Mouse (Mus musculus) CH12.LX (cell line): ENCODE results near the gene Rac3. TPM values are rescaled to one million over a fixed set of nuclear protein-coding genes. Genes with fewer than 3 reads are reported as not detected.
A peak's percentile ranks its signal among the peaks of the same experiment; 100 is the strongest.

Experiments
- DNase-seq: peaks from one replicate; pipeline ENCODE4 v3.0.0-alpha.2; 2013; ENCODE audit errors: extremely low read depth
- H3K27ac ChIP-seq: 2 replicates; pipeline ENCODE4 v1.5.1; 2012; ENCODE audit warnings: low read depth, mild to moderate bottlenecking, control low read depth, moderate library complexity; ENCODE audit not compliant: insufficient read depth
- H3K27me3 ChIP-seq: replicated peaks from 2 replicates; pipeline ENCODE3; 2012; ENCODE audit warnings: inconsistent platforms
- H3K36me3 ChIP-seq, 2 experiments: replicated peaks in 1 of 2; 2 replicates each; pipeline versions ENCODE3 to v1.6.1; 2012; ENCODE audit warnings: inconsistent platforms in 1 of 2, low read length in 1 of 2, mild to moderate bottlenecking in 1 of 2, mixed read lengths in 1 of 2, moderate library complexity in 1 of 2; ENCODE audit not compliant: control insufficient read depth in 1 of 2, insufficient read depth in 1 of 2
- H3K4me1 ChIP-seq, 2 experiments: 2 replicates each; pipeline ENCODE4 v1.6.1; 2012; ENCODE audit warnings: inconsistent platforms in 1 of 2, moderate library complexity in 1 of 2; ENCODE audit not compliant: insufficient read depth in 2 of 2, control insufficient read depth in 1 of 2
- H3K4me2 ChIP-seq: 2 replicates; pipeline ENCODE4 v1.6.1; 2012; ENCODE audit warnings: low read depth, mild to moderate bottlenecking, control low read depth; ENCODE audit not compliant: poor library complexity, insufficient read depth, severe bottlenecking
- H3K4me3 ChIP-seq, 3 experiments: fragments of 150-350 bp in 1 of 3; sonication (generic) in 1 of 3; replicated peaks in 1 of 3; 2 replicates each; pipeline versions ENCODE3 to v1.5.1; 2011 to 2012; ENCODE audit warnings: low read depth in 2 of 3, low read length in 2 of 3, mild to moderate bottlenecking in 2 of 3, moderate library complexity in 2 of 3, control low read depth in 1 of 3, improper control_type of control experiment in 1 of 3, inconsistent platforms in 1 of 3, mixed read lengths in 1 of 3; ENCODE audit not compliant: poor library complexity in 1 of 3
- H3K79me2 ChIP-seq: replicated peaks from 2 replicates; pipeline ENCODE4 v1.6.1; 2012; ENCODE audit warnings: mild to moderate bottlenecking, moderate library complexity; ENCODE audit not compliant: control insufficient read depth, poor library complexity, insufficient read depth, severe bottlenecking; ENCODE audit errors: extremely low read depth
- H3K9ac ChIP-seq: 2 replicates; pipeline ENCODE4 v1.6.1; 2012; ENCODE audit warnings: low read depth, mild to moderate bottlenecking, control low read depth, moderate library complexity; ENCODE audit not compliant: insufficient read depth
- H3K9me3 ChIP-seq: replicated peaks from 2 replicates; pipeline ENCODE3; 2012; ENCODE audit warnings: low read length, inconsistent platforms, mixed read lengths
- BHLHE40 ChIP-seq: IDR thresholded peaks from 2 replicates; pipeline ENCODE4 v1.6.1; 2011; ENCODE audit warnings: mild to moderate bottlenecking, low read depth, low read length, improper control_type of control experiment
- CTCF ChIP-seq, 2 experiments: IDR thresholded peaks in 1 of 2; conservative IDR thresholded peaks in 1 of 2; 2 replicates each; pipeline ENCODE4 v1.5.1; 2011 to 2012; ENCODE audit warnings: low read depth in 2 of 2, low read length in 2 of 2, improper control_type of control experiment in 1 of 2, inconsistent platforms in 1 of 2, mild to moderate bottlenecking in 1 of 2, moderate library complexity in 1 of 2
- EP300 ChIP-seq: IDR thresholded peaks from 2 replicates; pipeline ENCODE4 v1.6.1; 2011; ENCODE audit warnings: low read length, improper control_type of control experiment
- HCFC1 ChIP-seq: IDR thresholded peaks from 2 replicates; pipeline ENCODE4 v1.6.1; 2012; ENCODE audit warnings: low read depth, mild to moderate bottlenecking, inconsistent platforms, low read length, improper control_type of control experiment
- IRF4 ChIP-seq: IDR thresholded peaks from 2 replicates; pipeline ENCODE4 v1.6.1; 2014; ENCODE audit warnings: low read depth, mild to moderate bottlenecking, inconsistent platforms, low read length, improper control_type of control experiment
- MAFK ChIP-seq: IDR thresholded peaks from 2 replicates; pipeline ENCODE4 v1.6.1; 2011; ENCODE audit warnings: low read length, improper control_type of control experiment; ENCODE audit not compliant: insufficient replicate concordance
- MAX ChIP-seq: IDR thresholded peaks from 2 replicates; pipeline ENCODE4 v1.6.1; 2011; ENCODE audit warnings: low read length, improper control_type of control experiment
- MAZ ChIP-seq: IDR thresholded peaks from 2 replicates; pipeline ENCODE4 v1.6.1; 2012; ENCODE audit warnings: low read depth, mild to moderate bottlenecking, inconsistent platforms, low read length, improper control_type of control experiment, moderate library complexity
- MXI1 ChIP-seq: IDR thresholded peaks from 2 replicates; pipeline ENCODE4 v1.6.1; 2011; ENCODE audit warnings: mild to moderate bottlenecking, low read depth, low read length, improper control_type of control experiment
- MYC ChIP-seq: IDR thresholded peaks from 2 replicates; pipeline ENCODE4 v1.6.1; 2011; ENCODE audit warnings: low read depth, mild to moderate bottlenecking, improper control_type of control experiment, low read length
- NRF1 ChIP-seq: IDR thresholded peaks from 2 replicates; pipeline ENCODE4 v1.6.1; 2014; ENCODE audit warnings: low read depth, mild to moderate bottlenecking, inconsistent platforms, low read length, improper control_type of control experiment, moderate library complexity
- PAX5 ChIP-seq: IDR thresholded peaks from 2 replicates; pipeline ENCODE4 v1.6.1; 2012; ENCODE audit warnings: low read length, inconsistent platforms, mixed read lengths
- POLR2A ChIP-seq: IDR thresholded peaks from 2 replicates; pipeline ENCODE4 v1.6.1; 2011; ENCODE audit warnings: low read depth, mild to moderate bottlenecking, improper control_type of control experiment, low read length
- POLR2AphosphoS2 ChIP-seq: IDR thresholded peaks from 2 replicates; pipeline ENCODE4 v1.6.1; 2011; ENCODE audit warnings: low read depth, low read length, improper control_type of control experiment
- RAD21 ChIP-seq: IDR thresholded peaks from 2 replicates; pipeline ENCODE4 v1.6.1; 2011; ENCODE audit warnings: low read depth, mild to moderate bottlenecking, low read length, improper control_type of control experiment, moderate library complexity
- RCOR1 ChIP-seq: conservative IDR thresholded peaks from 2 replicates; pipeline ENCODE4 v1.6.1; 2012; ENCODE audit warnings: low read depth, mild to moderate bottlenecking, inconsistent platforms, low read length, improper control_type of control experiment
- SIN3A ChIP-seq: IDR thresholded peaks from 2 replicates; pipeline ENCODE4 v1.6.1; 2012; ENCODE audit warnings: low read length, improper control_type of control experiment, inconsistent platforms
- SMC3 ChIP-seq: IDR thresholded peaks from 2 replicates; pipeline ENCODE4 v1.6.1; 2011; ENCODE audit warnings: low read depth, low read length, improper control_type of control experiment
- UBTF ChIP-seq: IDR thresholded peaks from 2 replicates; pipeline ENCODE4 v1.6.1; 2012; ENCODE audit warnings: low read depth, mild to moderate bottlenecking, inconsistent platforms, low read length, improper control_type of control experiment, moderate library complexity
- dilution Hi-C: fragments of 300-500 bp; cut with MboI; formaldehyde crosslinking; loops from 2 replicates; pipeline ENCODE4 v1.14.3; 2020; ENCODE audit warnings: low sequenced_read_pairs; ENCODE audit not compliant: extremely low pct_unique_long_range_greater_than_20kb, extremely low pct_ligation_motif_present
- in situ Hi-C: fragments of 300-500 bp; cut with MboI; formaldehyde crosslinking; loops from 3 replicates; pipeline ENCODE4 v1.14.3; 2019; ENCODE audit warnings: low sequenced_read_pairs, low pct_ligation_motif_present, low pct_unique_long_range_greater_than_20kb, mixed read lengths
- polyA plus RNA-seq: library from polyadenylated mRNA; unstranded; fragments of >175 nt; gene quantifications from 2 replicates; pipeline ENCODE4 v1.2.1, GENCODE M21; 2012; ENCODE audit warnings: low read depth; ENCODE audit not compliant: insufficient read length
- total RNA-seq, 2 experiments: library from RNA; depleted of rRNA; stranded (reverse); fragments of 300-350 nt in 1 of 2; fragments of >200 nt in 1 of 2; gene quantifications; 2 replicates each; pipeline ENCODE4 v1.2.3; 2012 to 2014

Rac3 gene
- total and polyA plus RNA-seq, 3 experiments: 3.4 to 8.9 (median 5.5) TPM

DNA sequence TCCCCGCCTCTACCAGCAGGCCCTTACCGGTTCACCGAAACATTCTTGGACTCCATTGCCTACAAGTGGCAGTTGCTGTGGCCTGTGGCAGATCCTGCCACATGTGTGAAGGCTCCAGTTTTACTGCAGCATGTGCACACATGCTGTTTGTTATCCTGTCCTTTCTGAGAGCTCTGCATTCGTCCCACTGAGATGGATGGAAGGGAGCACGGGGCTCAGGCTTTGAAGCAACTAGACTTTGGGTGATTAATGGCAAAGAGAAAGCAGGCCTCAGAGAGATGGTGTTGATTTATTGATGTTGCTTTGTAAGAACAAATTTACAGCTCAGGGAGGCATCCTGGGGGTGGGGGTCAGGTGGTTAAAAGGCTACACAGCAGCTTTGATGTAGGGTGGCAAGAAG is 10.6 kb upstream of the Rac3 start:
- no peaks in the 10 kb centered on the region for H3K9me3 ChIP-seq
- H3K4me2 ChIP-seq: no peak overlapping the region
- no peak for DNase-seq
- no peak overlapping the region for H3K4me3 ChIP-seq
- H3K9ac ChIP-seq: no peak overlapping the region
- no peak for TF ChIP-seq UBTF
- TF ChIP-seq BHLHE40: no peak
- peaks cover 36 to 73% of the 10 kb centered on the region in 2 experiments for H3K36me3 ChIP-seq
- H3K27ac ChIP-seq: no peak overlapping the region
- H3K79me2 ChIP-seq: no peaks in the 10 kb centered on the region
- H3K27me3 ChIP-seq: no peaks in the 10 kb centered on the region
- in situ Hi-C loops: no loop called here
- dilution Hi-C loops: no loop called here
- peaks cover 26 to 48% of the 10 kb centered on the region in 2 experiments for H3K4me1 ChIP-seq

DNA sequence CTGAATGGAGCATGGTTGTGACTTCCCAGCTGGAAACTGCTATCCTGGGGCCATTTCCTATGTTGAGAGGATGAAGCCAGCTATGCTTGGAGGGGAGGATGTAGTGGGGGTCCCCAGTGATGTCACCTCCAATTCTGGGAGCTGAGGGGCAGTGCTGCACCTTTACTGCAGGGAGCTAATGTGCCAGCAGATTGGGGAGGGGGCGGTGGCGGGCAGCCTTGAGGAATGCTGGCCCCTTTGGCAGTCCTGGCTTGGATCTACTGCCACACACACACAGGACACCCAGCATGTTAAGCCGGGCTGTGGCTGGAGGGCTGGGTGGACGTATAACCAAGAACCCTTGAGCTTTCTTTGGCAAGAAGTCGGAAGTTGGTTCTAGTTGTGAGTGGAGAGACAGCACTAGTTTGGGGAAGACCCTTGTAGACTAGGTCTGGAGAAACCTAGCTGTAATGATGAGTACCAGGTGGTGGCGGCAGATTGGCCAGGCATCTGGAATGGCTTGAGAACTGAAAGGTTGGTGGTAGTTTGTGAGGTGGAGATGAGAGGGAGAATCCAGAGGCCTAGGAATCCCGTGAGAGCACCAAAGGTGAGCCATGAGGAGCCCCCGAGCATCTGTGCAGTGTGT is 9.2 kb upstream of the Rac3 start:
- dilution Hi-C loops: no loop called here
- Histone ChIP-seq H3K27me3 (no peaks in the 10 kb centered on the region), H3K4me3 (no peak overlapping the region), H3K9ac (no peak overlapping the region), H3K9me3 (no peaks in the 10 kb centered on the region)
- TF ChIP-seq BHLHE40 (no peak), MAZ (no peak), UBTF (no peak), PAX5 (no peak), SIN3A (no peak), RAD21 (no peak), POLR2AphosphoS2 (0 out of 2 replicates have a peak, but pooled peaks have one; percentile 39), HCFC1 (no peak)
- TF ChIP-seq, all 38 proteins: peak for 1
- H3K36me3 ChIP-seq: peaks cover 41 to 75% of the 10 kb centered on the region in 2 experiments
- no peak for DNase-seq
- no peak overlapping the region for H3K4me2 ChIP-seq
- no peak overlapping the region for H3K27ac ChIP-seq
- H3K79me2 ChIP-seq: no peaks in the 10 kb centered on the region
- in situ Hi-C loops: no loop called here
- peaks cover 19 to 38% of the 10 kb centered on the region in 2 experiments for H3K4me1 ChIP-seq

DNA sequence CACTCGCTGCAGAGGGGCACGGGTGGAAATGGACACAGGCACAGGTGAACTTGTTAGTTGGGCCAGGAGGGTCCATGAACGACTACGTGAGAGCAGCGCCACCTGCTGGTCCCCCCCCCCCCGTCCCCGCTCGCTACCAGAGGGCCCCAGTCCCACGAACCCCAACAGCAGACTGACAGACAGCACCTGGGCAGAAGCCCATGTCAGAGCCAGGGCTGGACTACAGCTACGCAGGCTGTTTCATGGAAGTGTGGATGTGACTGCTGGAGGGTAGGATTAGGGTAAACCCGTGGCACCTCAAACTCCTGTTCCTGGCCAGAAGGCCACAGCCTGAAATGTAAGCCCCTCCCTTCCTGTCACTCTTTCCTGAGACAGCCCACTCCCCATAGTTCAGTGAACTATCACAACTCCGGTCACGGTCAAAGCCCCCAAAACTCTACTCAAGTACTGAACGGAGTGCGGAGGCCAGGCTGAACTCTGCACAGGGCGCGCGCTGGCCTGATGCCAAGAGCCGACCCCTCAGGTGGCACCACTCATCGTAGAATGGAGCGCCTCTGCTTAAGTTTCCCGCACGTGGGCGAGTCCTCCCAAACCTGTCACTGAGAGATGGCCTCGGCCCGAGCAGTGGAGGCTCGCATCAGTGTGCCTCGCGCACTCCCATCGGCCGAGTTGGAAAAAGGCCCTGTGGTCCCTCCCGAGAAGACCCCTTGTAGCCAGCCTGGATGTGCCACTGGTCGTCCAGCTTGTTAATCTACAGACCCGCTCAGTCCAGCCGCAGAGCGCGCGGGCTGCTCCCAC is 8.3 kb upstream of the Rac3 start:
- Histone ChIP-seq H3K79me2 (no peaks in the 10 kb centered on the region), H3K9ac (peak overlapping the region; percentile 71), H3K9me3 (no peaks in the 10 kb centered on the region), H3K4me1 (peaks cover 16 to 33% of the 10 kb centered on the region in 2 experiments), H3K36me3 (peaks cover 50 to 80% of the 10 kb centered on the region in 2 experiments), H3K4me2 (peak overlapping the region; percentile 88), H3K27me3 (no peaks in the 10 kb centered on the region), H3K27ac (peak overlapping the region; percentile 14; the same call in 1 of the 2 replicates), H3K4me3 (peak overlapping the region; percentile 70 to 95 (median 82))
- in situ Hi-C loops (no loop called here), dilution Hi-C loops (no loop called here)
- TF ChIP-seq IRF4: peak; percentile 12; the same call in 1 of the 2 replicates
- 0 out of 2 replicates have a peak, but pooled peaks have one; percentile 17 for TF ChIP-seq MYC
- TF ChIP-seq SMC3: peak; percentile 80
- TF ChIP-seq MAZ: peak; percentile 91
- peak in 1 of 2 experiments; percentile 88; a peak in 2 of 4 replicates for TF ChIP-seq CTCF (conservative IDR thresholded peaks at IDR 0.05 in 1 of 2, IDR thresholded peaks at IDR 0.05 in 1 of 2; ENCODE audit: low read depth in 2 of 2, low read length in 2 of 2)
- TF ChIP-seq MAX: no peak; the same call in 1 of the 2 replicates
- TF ChIP-seq RAD21: peak; percentile 66
- TF ChIP-seq POLR2A: peak; percentile 24; the same call in 1 of the 2 replicates
- no peak for TF ChIP-seq NRF1
- TF ChIP-seq RCOR1: no peak
- TF ChIP-seq MAFK: no peak
- TF ChIP-seq EP300: no peak
- TF ChIP-seq MXI1: peak; percentile 92
- TF ChIP-seq POLR2AphosphoS2: peak; percentile 1; the same call in 1 of the 2 replicates
- no peak for TF ChIP-seq HCFC1
- peak; percentile 67 for DNase-seq
